Mouse (Mus musculus): ENCODE data around the gene Gm21996. TPM values are rescaled to one million over a fixed set of nuclear protein-coding genes. Genes with fewer than 3 reads are reported as not detected.
"Not testable (repeated sequence)": the region's sequence is repeated elsewhere in the genome, so short reads cannot be mapped to it uniquely, and the experiment has no call there.

The Gm21996 gene
- total RNA-seq (2014; rRNA removed) (not detected in 2 replicates), polyA plus RNA-seq (2015; fragmentation: Nextera tagmentation; extraction: Ambion mirVana) (not detected in 2 replicates)

GRCm38 (mm10) chrY:89745432-89745831, at the start of gene Gm21996:
Gene Gm21996, minus strand, starts transcription at chrY:89745532.
- H3K4me2 ChIP-seq (ENCODE audit: low read depth, low read length, poor library complexity, severe bottlenecking); H3K9ac ChIP-seq (replicated peaks; ENCODE audit: low read length, poor library complexity, severe bottlenecking); H3K27me3 ChIP-seq (ENCODE audit: insufficient read depth, low read length); H3K36me3 ChIP-seq (ENCODE audit: insufficient read depth, low read length); ATAC-seq (ENCODE audit: low FRiP score); H3K4me3 ChIP-seq (ENCODE audit: low read depth, low read length); H3K9me3 ChIP-seq (ENCODE audit: low read length); H3K4me1 ChIP-seq (ENCODE audit: insufficient read depth, low read length); H3K27ac ChIP-seq (ENCODE audit: low read depth, low read length); DNase-seq (ENCODE audit: low spot score): not testable (repeated sequence)
- no CpG with 5 or more reads among the region's 7 CpGs for WGBS
